Mouse (Mus musculus) cerebellum, adult 11-12 months (tissue): ENCODE results near the gene Ndst2.
A peak's percentile ranks its signal among the peaks of the same experiment; 100 is the strongest.
"Not testable (repeated sequence)": the region's sequence is repeated elsewhere in the genome, so short reads cannot be mapped to it uniquely, and the experiment has no call there.

Experiments
- DNase-seq: peaks from one replicate; pipeline ENCODE4 v3.0.0; 2022

The Ndst2 gene

DNA sequence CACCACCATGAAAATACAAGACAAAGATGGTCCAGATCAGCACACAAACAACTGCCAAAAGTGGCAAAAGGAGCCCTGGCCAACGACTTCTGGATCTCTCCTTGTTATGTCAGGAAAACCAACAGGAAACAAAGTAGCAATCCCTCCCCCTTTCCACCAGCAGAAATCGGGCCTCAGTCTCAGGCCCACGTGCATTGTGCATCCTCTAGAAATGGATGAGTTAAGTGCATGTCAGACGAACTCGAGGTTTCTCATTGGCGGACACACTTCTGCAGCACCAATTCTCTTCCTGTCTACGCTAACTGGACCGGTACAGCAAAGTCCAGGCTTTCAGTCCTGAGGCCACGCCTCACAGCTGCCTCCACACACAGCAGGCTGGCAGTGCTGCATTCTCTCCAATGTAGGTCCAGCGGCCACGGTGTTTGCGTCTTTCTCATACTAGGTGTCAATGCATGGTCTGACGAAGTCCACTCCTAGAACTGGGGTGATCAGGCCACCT, 1.6 kb upstream of the Ndst2 start:
- DNase-seq = no peak

GRCm38 (mm10) chr14:20735052-20735451, 690 bp upstream of the Ndst2 start:
- DNase-seq = no peak

GRCm38 (mm10) chr14:20733041-20733951, 1.1 kb downstream of the Ndst2 start:
- no peak for DNase-seq

- DNase-seq = no peak
Observed at GRCm38 (mm10) chr14:20730853-20731602, 3.3 kb downstream of the Ndst2 start.

DNA sequence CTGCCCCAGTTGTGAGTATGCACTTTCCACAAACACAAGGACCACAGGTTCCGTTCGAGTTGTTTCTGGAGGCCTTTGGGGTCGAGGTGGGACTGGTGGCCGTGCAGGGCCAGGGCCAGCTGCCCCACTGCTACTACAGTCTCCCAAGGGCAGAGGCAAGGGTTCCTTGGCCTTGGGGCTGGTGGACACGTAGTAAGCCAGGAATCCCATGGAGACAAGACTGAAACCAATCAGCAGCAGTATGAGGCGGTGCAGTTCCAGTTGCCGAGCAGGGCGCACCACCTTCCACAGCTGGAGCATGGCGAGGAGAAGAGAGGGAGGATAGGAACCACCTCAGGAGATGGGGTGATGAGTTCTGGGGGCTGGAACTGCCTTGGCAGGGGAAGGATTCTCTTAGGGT, 4.5 kb downstream of the Ndst2 start:
- no peak for DNase-seq

DNA sequence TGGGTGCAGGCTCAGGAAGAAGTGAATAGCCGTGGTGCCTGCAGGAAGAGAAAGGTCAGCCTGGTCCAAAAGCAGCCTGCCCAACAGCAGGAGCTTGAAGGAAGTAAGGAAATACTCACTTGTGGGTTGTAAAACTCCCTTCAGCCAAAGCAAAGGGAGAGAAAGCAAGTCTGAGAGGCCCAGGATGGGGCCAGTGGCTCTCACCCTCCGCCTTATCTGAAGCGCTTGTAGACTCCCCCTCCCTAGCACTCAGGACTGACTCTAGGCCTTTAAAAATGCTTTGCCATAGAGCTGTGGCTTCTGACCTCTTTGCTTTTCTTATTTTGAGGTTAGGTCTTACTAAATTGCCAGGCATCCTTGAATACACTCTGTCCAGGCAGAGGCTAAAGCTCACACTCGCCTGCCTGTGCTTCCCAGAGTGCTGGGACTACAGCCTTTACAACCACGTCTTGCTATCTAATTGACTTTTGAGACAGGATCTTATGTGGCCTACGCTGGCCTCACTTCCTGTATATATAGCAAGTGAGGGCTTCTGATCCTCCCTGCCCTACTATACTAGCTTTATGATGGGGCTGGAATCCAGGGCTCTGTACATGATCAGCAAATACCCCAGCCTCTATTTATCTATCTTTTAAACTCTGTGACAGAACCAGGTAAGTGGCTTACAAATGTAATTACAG, 8.6 kb downstream of the Ndst2 start:
- no peak for DNase-seq

- peak; percentile 55 for DNase-seq
Observed at GRCm38 (mm10) chr14:20724043-20724442, 10.3 kb downstream of the Ndst2 start.

- DNase-seq = no peak
Observed at GRCm38 (mm10) chr14:20723006-20723405, 11.4 kb downstream of the Ndst2 start.

GRCm38 (mm10) chr14:20721371-20721770, 13.0 kb downstream of the Ndst2 start:
- no peak for DNase-seq

GRCm38 (mm10) chr14:20719767-20720166, 14.6 kb downstream of the Ndst2 start:
- DNase-seq = no peak

DNA sequence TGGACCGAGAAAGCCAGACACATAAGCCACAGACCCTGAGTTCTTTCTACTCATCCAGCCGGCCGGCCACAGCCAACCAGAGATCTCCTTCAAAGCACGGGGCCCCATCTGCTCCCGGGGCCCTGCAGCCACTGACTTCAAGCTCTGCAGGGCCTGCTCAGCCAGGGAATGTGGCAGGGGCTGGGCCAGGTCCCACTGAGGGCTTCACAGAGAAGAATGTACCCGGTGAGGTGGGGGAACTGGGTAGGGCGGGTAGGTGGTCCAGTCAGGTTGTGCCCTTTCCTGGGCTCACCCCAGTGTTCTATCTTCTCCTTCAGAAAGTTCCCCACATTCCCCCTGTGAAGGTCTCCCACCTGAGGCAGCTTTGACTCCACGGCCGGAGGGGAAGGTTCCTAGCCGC, 15.9 kb downstream of the Ndst2 start:
- DNase-seq = no peak

- no peak for DNase-seq
Observed at GRCm38 (mm10) chr14:20713832-20714231, 20.5 kb downstream of the Ndst2 start.

GRCm38 (mm10) chr14:20708239-20708638, 26.1 kb downstream of the Ndst2 start:
- DNase-seq = no peak

- DNase-seq = peak; percentile 90
Observed at GRCm38 (mm10) chr14:20707201-20708190, 26.9 kb downstream of the Ndst2 start, which contains the start of gene Zswim8. Zswim8 (plus strand) TSS chr14:20707552.

DNA sequence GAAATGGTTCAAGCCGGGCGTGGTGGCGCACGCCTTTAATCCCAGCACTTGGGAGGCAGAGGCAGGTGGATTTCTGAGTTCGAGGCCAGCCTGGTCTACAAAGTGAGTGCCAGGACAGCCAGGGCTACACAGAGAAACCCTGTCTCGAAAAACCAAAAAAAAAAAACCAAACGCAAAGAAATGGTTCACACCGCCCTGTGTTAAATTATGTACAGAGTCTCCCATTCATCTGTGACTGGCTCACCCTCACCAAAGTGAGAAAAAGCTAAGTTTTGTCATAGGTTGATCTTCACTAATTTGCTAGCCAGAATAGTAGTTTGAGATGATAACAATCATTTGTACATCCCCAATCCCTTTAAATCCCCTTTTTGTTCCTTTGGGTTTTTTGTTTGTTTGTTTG, 30.9 kb downstream of the Ndst2 start:
- not testable (repeated sequence) for DNase-seq

GRCm38 (mm10) chr14:20702741-20703381, 31.5 kb downstream of the Ndst2 start, which contains the start of gene Chchd1:
Chchd1 (plus strand) TSS chr14:20703006.
- peak; percentile 87 for DNase-seq

GRCm38 (mm10) chr14:20702096-20702740, 32.1 kb downstream of the Ndst2 start:
- DNase-seq = no peak

- no peak for DNase-seq
Observed at GRCm38 (mm10) chr14:20701554-20701953, 32.8 kb downstream of the Ndst2 start.

- DNase-seq = no peak
Observed at GRCm38 (mm10) chr14:20700362-20700761, 34.0 kb downstream of the Ndst2 start.

GRCm38 (mm10) chr14:20698515-20698914, 35.8 kb downstream of the Ndst2 start:
- no peak for DNase-seq

- DNase-seq = no peak
Observed at GRCm38 (mm10) chr14:20696986-20697385, 37.4 kb downstream of the Ndst2 start.
